Mouse (Mus musculus): ENCODE measurements at regions not wholly inside any gene's neighbourhood (a gene's known extent, or its start where the extent isn't known, plus 50 kb on each side); places are given as distances from the start of the nearest gene placed in this dataset.

DNA sequence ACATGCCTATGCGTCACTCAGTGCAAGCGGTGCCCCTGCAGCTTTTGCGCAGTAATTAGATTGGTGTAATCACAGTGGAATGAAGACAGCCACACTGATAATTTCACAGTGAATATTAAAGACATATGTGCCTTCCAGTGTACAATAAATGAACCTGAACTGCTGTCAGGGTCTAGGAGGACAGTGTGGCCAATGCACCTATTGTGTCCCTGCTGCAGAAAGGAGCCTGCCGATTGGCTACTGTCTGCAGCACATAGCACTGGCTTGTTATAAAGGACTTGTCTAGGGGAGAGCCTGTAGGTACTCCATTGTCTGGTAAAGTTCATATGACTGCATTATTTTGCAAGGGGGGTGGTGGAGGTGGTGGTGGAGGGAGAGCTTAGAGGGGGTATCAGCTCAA lies 222.5 kb downstream of the Usp25 start:
- DNase-seq (ENCODE audit: low spot score) = no peak
- no peaks in the 10 kb centered on the region for H3K27me3 ChIP-seq (ENCODE audit: low read depth, poor library complexity, severe bottlenecking)
- H3K9me3 ChIP-seq (replicated peaks) = no peaks in the 10 kb centered on the region
- WGBS = 91% methylated on average over 4 of the region's 4 CpGs
- peak overlapping the region; percentile 67 for H3K27ac ChIP-seq (replicated peaks)
- H3K4me1 ChIP-seq = peaks cover 42% of the 10 kb centered on the region
- no peak overlapping the region; the same call in 1 of the 2 replicates for H3K4me3 ChIP-seq
- no peaks in the 10 kb centered on the region for H3K36me3 ChIP-seq

DNA sequence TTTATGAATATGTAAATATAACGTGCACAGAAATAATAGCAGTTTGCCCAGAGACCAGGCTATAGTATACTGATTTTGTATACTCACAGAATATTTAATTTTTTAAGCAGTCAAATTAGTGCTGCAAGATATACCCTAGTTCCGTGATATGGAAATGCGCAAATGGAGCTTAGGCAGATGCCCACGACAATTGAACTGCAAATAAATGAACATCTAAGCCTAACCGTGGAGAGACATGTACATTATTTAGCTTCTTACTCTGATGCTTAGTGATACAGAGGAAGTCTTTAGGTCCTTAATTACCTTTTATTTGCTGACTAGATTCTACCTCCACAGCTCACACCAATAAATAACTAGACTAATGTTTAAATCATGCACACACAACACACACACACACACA lies 221.9 kb downstream of the Usp25 start:
- DNase-seq (ENCODE audit: low spot score) = no peak
- H3K36me3 ChIP-seq = no peaks in the 10 kb centered on the region
- WGBS = 95% methylated on average over 5 of the region's 5 CpGs
- no peak overlapping the region for H3K4me3 ChIP-seq
- H3K27me3 ChIP-seq (ENCODE audit: low read depth, poor library complexity, severe bottlenecking) = no peaks in the 10 kb centered on the region
- peaks cover 42% of the 10 kb centered on the region for H3K4me1 ChIP-seq
- H3K9me3 ChIP-seq (replicated peaks) = no peaks in the 10 kb centered on the region
- H3K27ac ChIP-seq (replicated peaks) = peak overlapping the region; percentile 67; the same call in 1 of the 2 replicates

All from midbrain, embryonic 10.5 days (tissue).